Mouse (Mus musculus) kidney, embryonic 14.5 days (tissue): ENCODE results near the gene Ggta1. TPM values are rescaled to one million over a fixed set of nuclear protein-coding genes. Genes with fewer than 3 reads are reported as not detected.

ENCODE experiments used
- ATAC-seq: fragments of 200-750 bp; cut with Nextera tagmentation; 2 replicates; pipeline ENCODE4 v1.8.0; 2017; ENCODE audit warnings: moderate number of reproducible peaks, mild to moderate bottlenecking, moderate TSS enrichment, moderate library complexity; ENCODE audit not compliant: low FRiP score, low TSS enrichment
- H3K27ac ChIP-seq: fragments of 300-500 bp; sonication (generic); 2 replicates; pipeline ENCODE4 v1.5.1; 2014; ENCODE audit warnings: low read depth, mild to moderate bottlenecking, low read length, moderate library complexity, mixed read lengths
- H3K27me3 ChIP-seq: fragments of 300-500 bp; sonication (generic); 2 replicates; pipeline ENCODE4 v1.6.1; 2014; ENCODE audit warnings: mild to moderate bottlenecking, low read length; ENCODE audit not compliant: control insufficient read depth, insufficient read depth
- H3K36me3 ChIP-seq: fragments of 300-500 bp; sonication (generic); 2 replicates; pipeline ENCODE4 v1.6.1; 2014; ENCODE audit warnings: low read length, mixed read lengths; ENCODE audit not compliant: control insufficient read depth, insufficient read depth
- H3K4me1 ChIP-seq: fragments of 300-500 bp; sonication (generic); 2 replicates; pipeline ENCODE4 v1.6.1; 2014; ENCODE audit warnings: low read length, mixed read lengths; ENCODE audit not compliant: control insufficient read depth, insufficient read depth
- H3K4me2 ChIP-seq: fragments of 300-500 bp; sonication (generic); replicated peaks from 2 replicates; pipeline ENCODE4 v1.6.1; 2014; ENCODE audit warnings: low read depth, mild to moderate bottlenecking, low read length
- H3K4me3 ChIP-seq: fragments of 300-500 bp; sonication (generic); 2 replicates; pipeline ENCODE4 v1.5.1; 2014; ENCODE audit warnings: mild to moderate bottlenecking, low read length
- H3K9ac ChIP-seq: fragments of 300-500 bp; sonication (generic); 2 replicates; pipeline ENCODE4 v1.6.1; 2014; ENCODE audit warnings: low read depth, mild to moderate bottlenecking, low read length, moderate library complexity
- H3K9me3 ChIP-seq: fragments of 300-500 bp; sonication (generic); 2 replicates; pipeline ENCODE4 v1.6.1; 2016; ENCODE audit warnings: low read length; ENCODE audit not compliant: control insufficient read depth
- WGBS: fragments of 180-500 bp; shearing (Covaris S2); extraction: QIAGEN DNeasy Blood & Tissue Kit; methylation state at CpG from one replicate; pipeline ENCODE4 v1.1.7; 2014; 5-methylcytosine and 5-hydroxymethylcytosine counted together
- polyA plus RNA-seq: library from polyadenylated mRNA; unstranded; fragments of >200 nt; fragmentation: Nextera tagmentation; extraction: Ambion mirVana; gene quantifications from 2 replicates; pipeline ENCODE4 v1.2.1, GENCODE M21; 2014

Ggta1 gene
- polyA plus RNA-seq, 1 experiment from 2014 or later: 21.5 TPM

GRCm38 (mm10) chr2:35448215-35448913 is 14.7 kb downstream of the Ggta1 start:
- H3K36me3 ChIP-seq: no peaks in the 10 kb centered on the region
- H3K27me3 ChIP-seq: no peaks in the 10 kb centered on the region
- H3K4me2 ChIP-seq: no peak overlapping the region
- 0 out of 2 replicates have a peak overlapping the region, but pooled peaks have one; percentile 37 for H3K27ac ChIP-seq
- WGBS: 43% methylated on average over 7 of the region's 7 CpGs
- no peaks in the 10 kb centered on the region for H3K9me3 ChIP-seq
- peaks cover 61% of the 10 kb centered on the region for H3K4me1 ChIP-seq
- H3K9ac ChIP-seq: no peak overlapping the region
- peak; percentile 32; the same call in 1 of the 2 replicates for ATAC-seq
- no peak overlapping the region for H3K4me3 ChIP-seq

GRCm38 (mm10) chr2:35447453-35447852 is 15.6 kb downstream of the Ggta1 start:
- WGBS: 67% methylated on average over 7 of the region's 7 CpGs
- H3K9ac ChIP-seq: no peak overlapping the region
- peaks cover 63% of the 10 kb centered on the region for H3K4me1 ChIP-seq

GRCm38 (mm10) chr2:35446798-35447197 is 16.2 kb downstream of the Ggta1 start:
- H3K27ac ChIP-seq: peak overlapping the region; percentile 53; the same call in 1 of the 2 replicates
- ATAC-seq: no peak

More at GRCm38 (mm10) chr2:35447453-35447852, 15.6 kb downstream of the Ggta1 start:
- ATAC-seq: no peak
- H3K9me3 ChIP-seq: no peaks in the 10 kb centered on the region
- no peaks in the 10 kb centered on the region for H3K36me3 ChIP-seq
- H3K27ac ChIP-seq: no peak overlapping the region
- H3K4me2 ChIP-seq: no peak overlapping the region
- no peak overlapping the region for H3K4me3 ChIP-seq
- no peaks in the 10 kb centered on the region for H3K27me3 ChIP-seq

GRCm38 (mm10) chr2:35446300-35446699 is 16.7 kb downstream of the Ggta1 start:
- H3K27ac ChIP-seq: peak overlapping the region; percentile 53; the same call in 1 of the 2 replicates
- peak; percentile 32; the same call in 1 of the 2 replicates for ATAC-seq
- H3K4me3 ChIP-seq: no peak overlapping the region
- H3K9me3 ChIP-seq: no peaks in the 10 kb centered on the region
- H3K27me3 ChIP-seq: no peaks in the 10 kb centered on the region
- H3K9ac ChIP-seq: 0 out of 2 replicates have a peak overlapping the region, but pooled peaks have one; percentile 31
- no peak overlapping the region; the same call in 1 of the 2 replicates for H3K4me2 ChIP-seq
- WGBS: 65% methylated on average over 5 of the region's 5 CpGs
- peaks cover 63% of the 10 kb centered on the region for H3K4me1 ChIP-seq
- no peaks in the 10 kb centered on the region for H3K36me3 ChIP-seq

More at GRCm38 (mm10) chr2:35446798-35447197, 16.2 kb downstream of the Ggta1 start:
- Histone ChIP-seq H3K4me2 (no peak overlapping the region; the same call in 1 of the 2 replicates), H3K4me3 (no peak overlapping the region), H3K9me3 (no peaks in the 10 kb centered on the region), H3K9ac (no peak overlapping the region), H3K36me3 (no peaks in the 10 kb centered on the region), H3K4me1 (peaks cover 63% of the 10 kb centered on the region), H3K27me3 (no peaks in the 10 kb centered on the region)
- WGBS: 70% methylated on average over 8 of the region's 8 CpGs

- no peak for ATAC-seq
- H3K27ac ChIP-seq: peak overlapping the region; percentile 53; the same call in 1 of the 2 replicates
- H3K36me3 ChIP-seq: no peaks in the 10 kb centered on the region
- no peaks in the 10 kb centered on the region for H3K9me3 ChIP-seq
- H3K4me3 ChIP-seq: no peak overlapping the region
- 62% methylated on average over 7 of the region's 7 CpGs for WGBS
- peaks cover 65% of the 10 kb centered on the region for H3K4me1 ChIP-seq
- 0 out of 2 replicates have a peak overlapping the region, but pooled peaks have one; percentile 31 for H3K9ac ChIP-seq
- H3K4me2 ChIP-seq: no peak overlapping the region
- H3K27me3 ChIP-seq: no peaks in the 10 kb centered on the region; the same call in 1 of the 2 replicates
Measured at GRCm38 (mm10) chr2:35445610-35446009, 17.4 kb downstream of the Ggta1 start.

- Histone ChIP-seq H3K9me3 (no peaks in the 10 kb centered on the region), H3K4me2 (no peak overlapping the region), H3K4me1 (peaks cover 68% of the 10 kb centered on the region), H3K27ac (peak overlapping the region; percentile 53; the same call in 1 of the 2 replicates), H3K9ac (no peak overlapping the region), H3K36me3 (no peaks in the 10 kb centered on the region), H3K27me3 (no peaks in the 10 kb centered on the region; the same call in 1 of the 2 replicates), H3K4me3 (no peak overlapping the region)
- WGBS: 39% methylated on average over 6 of the region's 6 CpGs
- ATAC-seq: no peak
Measured at GRCm38 (mm10) chr2:35444764-35445262, 18.2 kb downstream of the Ggta1 start.

GRCm38 (mm10) chr2:35443981-35444763 is 18.9 kb downstream of the Ggta1 start:
- 49% methylated on average over 16 of the region's 16 CpGs for WGBS
- no peak for ATAC-seq
- Histone ChIP-seq H3K4me2 (no peak overlapping the region), H3K9ac (peak overlapping the region; percentile 7; the same call in 1 of the 2 replicates), H3K36me3 (no peaks in the 10 kb centered on the region), H3K9me3 (no peaks in the 10 kb centered on the region), H3K4me1 (peaks cover 65% of the 10 kb centered on the region), H3K27me3 (no peaks in the 10 kb centered on the region; the same call in 1 of the 2 replicates), H3K27ac (peak overlapping the region; percentile 53; the same call in 1 of the 2 replicates), H3K4me3 (no peak overlapping the region)

- H3K36me3 ChIP-seq: no peaks in the 10 kb centered on the region
- H3K4me2 ChIP-seq: no peak overlapping the region
- no peaks in the 10 kb centered on the region for H3K9me3 ChIP-seq
- 54% methylated on average over 5 of the region's 5 CpGs for WGBS
- no peak overlapping the region for H3K9ac ChIP-seq
- no peak for ATAC-seq
- H3K4me1 ChIP-seq: peaks cover 57% of the 10 kb centered on the region
- H3K27ac ChIP-seq: peak overlapping the region; percentile 15; the same call in 1 of the 2 replicates
- no peak overlapping the region for H3K4me3 ChIP-seq
- no peaks in the 10 kb centered on the region; the same call in 1 of the 2 replicates for H3K27me3 ChIP-seq
Measured at GRCm38 (mm10) chr2:35443325-35443724, 19.7 kb downstream of the Ggta1 start.
